Mouse (Mus musculus) erythroblast, embryonic 14.5 days (primary cell): Measurements from ENCODE around the gene Plcl2.

Source experiments
- GATA1 ChIP-seq: IDR thresholded peaks from 2 replicates; pipeline ENCODE4 v1.6.1; 2012; ENCODE audit warnings: low read length, inconsistent platforms, mixed read lengths
- TAL1 ChIP-seq: IDR thresholded peaks from 3 replicates; pipeline ENCODE4 v1.6.1; 2012; ENCODE audit warnings: low read length, inconsistent platforms, mixed read lengths

- TF ChIP-seq TAL1 (no peak), GATA1 (no peak)
Observed at GRCm38 (mm10) chr17:50677334-50677733, 168.1 kb downstream of the Plcl2 start.
